In genomic region chr13:59771257-59771656, GRCm38 (mm10) we compare ENCODE assay signal across 9 mouse cellular contexts. TPM values are rescaled to one million over a fixed set of nuclear protein-coding genes. Genes with fewer than 3 reads are reported as not detected.
DNase-seq lines count a peak whose midpoint lies in the region; ATAC-seq lines count a peak whose summit lies in the region.
"Had no signal": no experiment of that assay in that cellular context is flagged by ENCODE, and none has a peak within 500 bp of the region (broad histone marks: within the 10 kb centered on the region; RNA-seq: fewer than 3 reads in every experiment).

No protein-coding gene starts in this region.

- no peak for ATAC-seq in hindbrain, embryonic 12.5 days (ENCODE audit: low FRiP score)

- no peak overlapping the region for H3K4me2 ChIP-seq in hindbrain, embryonic 12.5 days (replicated peaks)

- H3K27ac ChIP-seq in hindbrain, embryonic 12.5 days = peak overlapping the region; percentile 95; the same call in 1 of the 2 replicates

- peak; percentile 91 for DNase-seq in MEL-GATA-1-ER (ENCODE audit: extremely low read depth, low read depth)
- DNase-seq in c-Kit-positive CD71-positive TER-119-positive erythroid progenitor cells, embryonic 14.5 days (ENCODE audit: low spot score) = peak; percentile 77
- peak; percentile 52 to 55 for DNase-seq in frontal cortex, postnatal 10 days (ENCODE audit: low spot score in 2 of 2)
- peak; percentile 37 for DNase-seq in left cerebral cortex, adult 11 months (ENCODE audit: low spot score)
- DNase-seq in lung, postnatal 4 days = peak; percentile 81 to 89
- DNase-seq in right cerebral cortex, postnatal 36 days (ENCODE audit: low spot score in 2 of 2) = peak; percentile 48 to 57
- DNase-seq in yolk sac, embryonic 10.5 days (ENCODE audit: low spot score) = peak; percentile 79

- 68% methylated on average over 9 of the region's 9 CpGs for whole genome bisulfite sequencing in hindbrain, embryonic 12.5 days

- H3K9me3 ChIP-seq in hindbrain, embryonic 12.5 days (replicated peaks) = no peaks in the 10 kb centered on the region

- H3K4me3 ChIP-seq in hindbrain, embryonic 12.5 days = no peak overlapping the region

- H3K4me1 ChIP-seq in hindbrain, embryonic 12.5 days = peaks cover 37% of the 10 kb centered on the region

- peaks cover 38% of the 10 kb centered on the region for H3K36me3 ChIP-seq in hindbrain, embryonic 12.5 days

- H3K27me3 ChIP-seq in hindbrain, embryonic 12.5 days = no peaks in the 10 kb centered on the region

- H3K9ac ChIP-seq in hindbrain, embryonic 12.5 days = no peak overlapping the region

RNA-seq across cellular contexts. Expression of gene Isca1, which starts 1.6 kb away (rescaled TPM):
- polyA plus RNA-seq in hindbrain, embryonic 12.5 days (2016; fragmentation: Nextera tagmentation; extraction: Ambion mirVana) = 124 and 130 TPM in 2 replicates

RNA-seq across cellular contexts. Expression of gene Gm49354, which starts 10.8 kb away (rescaled TPM):
- polyA plus RNA-seq in hindbrain, embryonic 12.5 days (2016; fragmentation: Nextera tagmentation; extraction: Ambion mirVana) = not detected in 2 replicates
- polyA plus RNA-seq: large intestine, adult 2 months had no signal

RNA-seq across cellular contexts. Expression of gene 1700014D04Rik, which starts 24.7 kb away (rescaled TPM):
- polyA plus RNA-seq in hindbrain, embryonic 12.5 days (2016; fragmentation: Nextera tagmentation; extraction: Ambion mirVana) = 0.10 TPM in 1 of 2 replicates, not detected in the other
- polyA plus RNA-seq: large intestine, adult 2 months had no signal

RNA-seq across cellular contexts. Expression of gene Spata31d1d, which starts 39.7 kb away (rescaled TPM):
- not detected in 2 replicates for polyA plus RNA-seq in hindbrain, embryonic 12.5 days (2016; fragmentation: Nextera tagmentation; extraction: Ambion mirVana)
- polyA plus RNA-seq: large intestine, adult 2 months had no signal

RNA-seq across cellular contexts. Expression of gene Tut7, which starts 51.7 kb away (rescaled TPM):
- 62.9 and 70.8 TPM in 2 replicates for polyA plus RNA-seq in hindbrain, embryonic 12.5 days (2016; fragmentation: Nextera tagmentation; extraction: Ambion mirVana)

Comparison
In these comparisons a context has a peak if more than half of its experiments do, and no peak if none do; other contexts are left out.
1. DNase-seq: peak in every context shown above with its lines; median percentile 91 in MEL-GATA-1-ER; 85 in lung, postnatal 4 days; 79 in yolk sac, embryonic 10.5 days; 77 in c-Kit-positive CD71-positive TER-119-positive erythroid progenitor cells, embryonic 14.5 days; 54 in frontal cortex, postnatal 10 days; 52 in right cerebral cortex, postnatal 36 days; 37 in left cerebral cortex, adult 11 months.